Mouse (Mus musculus) layer of hippocampus, adult 9-10 months (tissue): Measurements from ENCODE around the gene Dcun1d4.

ENCODE experiments used
- DNase-seq: peaks from one replicate; pipeline ENCODE4 v3.0.0; 2022; ENCODE audit warnings: low spot score

The Dcun1d4 gene

DNA sequence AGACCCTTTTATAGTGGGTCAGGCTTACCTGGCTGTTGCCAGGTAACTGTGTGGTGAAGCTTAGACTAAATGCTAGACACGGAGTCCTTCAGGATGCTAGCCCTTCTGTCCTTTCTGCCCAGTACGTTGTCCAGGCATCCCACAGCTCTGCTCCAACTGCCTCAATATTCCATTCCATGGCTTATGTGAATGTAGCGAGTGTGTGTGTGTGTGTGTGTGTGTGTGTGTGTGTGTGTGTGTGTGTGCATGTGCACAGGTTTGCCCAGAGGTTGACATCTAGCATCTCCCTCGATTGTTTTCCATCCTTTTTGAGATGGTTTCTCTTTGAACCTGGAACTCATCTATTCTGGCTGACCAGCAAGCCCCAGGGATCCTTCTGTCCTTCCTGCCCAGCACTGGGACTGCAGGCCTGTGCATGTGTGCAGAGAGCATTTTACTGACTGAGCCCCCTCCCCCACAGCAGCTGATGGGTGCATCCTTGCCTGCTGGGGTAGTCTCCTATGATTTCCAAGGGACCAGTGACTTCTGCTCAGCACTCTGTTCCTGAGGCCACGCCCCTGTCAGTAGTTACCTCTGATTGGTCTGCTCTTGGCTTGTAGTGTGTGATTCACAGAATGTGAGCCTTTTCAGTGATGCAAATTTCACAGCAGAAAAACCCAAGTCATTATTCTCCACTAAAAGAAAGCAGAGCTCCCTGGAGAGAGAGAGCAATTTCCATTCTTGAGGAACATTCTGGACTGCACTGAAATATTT lies 118.3 kb downstream of the Dcun1d4 start:
- no peak for DNase-seq

DNA sequence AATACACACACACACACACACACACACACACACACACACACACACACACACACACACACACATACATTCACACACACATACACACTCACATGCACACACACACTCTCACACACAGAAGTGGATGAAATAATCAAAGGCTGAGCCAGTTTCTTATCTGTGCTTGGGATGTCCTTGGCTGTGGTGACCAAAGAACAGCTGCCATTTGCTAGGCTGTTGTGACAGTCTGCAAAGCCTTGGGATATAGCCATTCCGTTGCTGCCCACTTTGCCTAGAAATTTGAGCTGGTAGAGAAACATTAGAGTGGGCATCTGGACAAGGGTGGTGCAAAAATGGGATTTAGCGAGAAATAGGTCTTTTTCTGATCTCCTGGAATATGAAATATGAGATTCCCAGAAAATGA lies 119.2 kb downstream of the Dcun1d4 start:
- no peak for DNase-seq

DNA sequence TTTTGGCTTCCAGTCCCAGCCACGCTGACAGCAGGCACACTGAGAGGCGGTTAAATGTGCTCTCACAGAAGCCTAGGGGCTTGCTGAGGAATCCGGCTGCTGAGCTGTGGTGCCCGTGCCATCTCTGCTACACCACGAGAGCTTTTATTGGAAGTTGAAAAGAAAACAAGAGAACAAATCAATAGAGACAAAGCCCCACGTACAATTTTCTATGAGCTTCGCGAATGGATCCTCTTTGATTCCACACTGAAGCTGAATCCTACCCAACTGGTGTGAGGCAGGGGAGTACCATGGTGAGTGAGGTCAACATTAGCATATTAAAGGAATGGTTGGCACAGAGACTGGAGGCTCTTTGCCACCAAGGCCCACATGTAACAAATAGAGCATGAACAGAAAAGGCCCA lies 120.6 kb downstream of the Dcun1d4 start:
- DNase-seq, result no peak

DNA sequence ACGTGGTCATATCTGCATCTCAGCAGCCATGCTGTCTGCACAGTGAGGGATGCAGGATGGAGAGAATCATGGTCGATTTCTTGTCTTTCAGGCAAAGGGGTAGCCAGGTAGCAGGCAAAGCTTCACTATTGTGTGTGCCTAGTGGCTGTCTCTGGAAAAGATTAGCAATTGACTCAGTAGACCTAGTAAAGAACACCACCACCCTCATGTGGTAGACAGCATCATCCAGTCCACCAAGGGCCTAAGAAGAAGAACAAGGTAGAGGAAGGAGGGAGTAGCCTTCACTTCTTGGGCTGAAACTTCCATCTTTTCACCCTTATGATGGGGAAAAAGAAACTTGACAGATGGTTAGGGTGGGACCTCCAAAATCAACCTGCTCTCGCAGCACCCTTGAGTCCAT lies 122.1 kb downstream of the Dcun1d4 start:
- DNase-seq, result no peak

DNA sequence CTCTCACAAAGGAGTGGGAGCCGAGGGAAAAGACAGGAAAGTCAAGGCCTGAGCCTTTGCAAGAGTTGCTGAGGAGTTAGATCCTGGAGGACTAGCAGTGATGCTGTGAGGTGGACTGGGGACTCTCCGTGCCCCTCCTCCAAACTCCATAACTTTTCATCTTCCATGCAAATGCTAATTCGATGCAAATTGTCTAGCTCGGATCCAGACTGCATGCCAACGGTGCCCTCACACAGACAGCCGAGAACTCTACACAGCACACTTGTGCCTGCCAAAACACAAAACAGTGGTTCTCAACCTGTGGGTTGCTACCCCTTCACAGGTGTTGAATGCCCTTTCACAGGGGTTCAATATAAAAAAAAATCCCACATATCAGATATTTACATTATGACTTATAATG lies 123.7 kb downstream of the Dcun1d4 start:
- DNase-seq, result no peak

DNA sequence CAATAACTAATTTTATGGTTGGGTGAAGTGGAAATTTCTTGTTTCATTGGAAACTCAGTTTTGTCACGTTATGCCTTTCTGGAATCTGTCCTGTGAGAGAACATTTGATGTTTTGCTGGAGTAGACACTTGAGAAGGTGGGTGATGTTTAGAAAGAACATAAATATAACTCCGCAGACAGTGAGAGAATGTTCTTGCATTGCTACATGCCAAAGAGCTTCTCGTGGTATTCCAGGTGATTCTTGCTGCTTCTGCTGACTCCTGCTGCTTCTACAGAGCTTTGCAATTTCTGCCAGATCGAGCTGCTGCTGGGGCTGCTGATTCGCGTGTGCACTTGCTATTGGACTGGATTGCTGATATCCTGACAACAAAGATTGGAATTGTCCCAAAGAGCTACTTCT lies 124.2 kb downstream of the Dcun1d4 start:
- no peak for DNase-seq
